Mouse (Mus musculus): ENCODE results near the gene Pkp1.

Pkp1 gene

GRCm38 (mm10) chr1:135857137-135857775 lies 61.8 kb downstream of the Pkp1 start:
- no peak for DNase-seq (ENCODE audit: low spot score in 2 of 2)

DNA sequence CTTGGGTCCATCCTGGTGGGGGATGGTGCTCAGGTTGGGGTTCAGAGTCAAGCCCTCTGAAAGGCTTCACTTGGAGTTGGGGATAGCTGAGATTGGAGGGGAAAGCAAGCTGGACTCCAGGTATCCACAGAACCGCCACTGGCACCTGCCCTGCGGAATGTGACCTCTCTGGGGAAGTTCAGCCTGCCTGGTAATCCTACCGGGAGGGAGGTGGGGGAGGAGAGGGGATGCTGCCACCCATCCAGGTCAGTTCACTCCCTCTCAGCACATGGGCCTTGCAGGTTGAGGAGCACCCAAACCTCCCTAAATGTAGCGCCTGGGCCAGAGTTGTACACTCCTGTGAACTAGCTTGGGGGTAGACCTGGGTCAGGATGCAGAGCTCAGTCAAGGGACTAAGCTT lies 62.9 kb downstream of the Pkp1 start:
- no peak for DNase-seq (ENCODE audit: low spot score in 2 of 2)

DNA sequence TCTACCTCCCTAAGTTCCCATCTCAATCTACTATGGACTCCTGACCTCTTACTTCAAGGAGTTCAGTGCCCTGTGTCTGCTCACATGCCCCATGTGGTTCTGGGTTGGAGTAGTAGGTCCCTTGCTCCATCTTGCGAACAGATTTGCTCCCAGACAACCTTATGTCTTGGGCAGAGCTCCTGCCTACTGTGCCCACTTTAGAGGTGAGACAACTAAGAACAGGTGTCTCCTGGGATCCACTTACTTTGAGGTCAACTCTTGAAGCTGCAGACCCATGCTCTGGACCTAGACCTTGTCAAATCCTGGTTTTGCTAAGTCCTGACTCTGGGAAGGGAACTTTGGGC lies 63.7 kb downstream of the Pkp1 start:
- no peak for DNase-seq (ENCODE audit: low spot score in 2 of 2)

GRCm38 (mm10) chr1:135854591-135855343 lies 64.2 kb downstream of the Pkp1 start:
- no peak for DNase-seq (ENCODE audit: low spot score in 2 of 2)

GRCm38 (mm10) chr1:135853200-135853599 lies 65.8 kb downstream of the Pkp1 start:
- DNase-seq (ENCODE audit: low spot score in 2 of 2): no peak

DNA sequence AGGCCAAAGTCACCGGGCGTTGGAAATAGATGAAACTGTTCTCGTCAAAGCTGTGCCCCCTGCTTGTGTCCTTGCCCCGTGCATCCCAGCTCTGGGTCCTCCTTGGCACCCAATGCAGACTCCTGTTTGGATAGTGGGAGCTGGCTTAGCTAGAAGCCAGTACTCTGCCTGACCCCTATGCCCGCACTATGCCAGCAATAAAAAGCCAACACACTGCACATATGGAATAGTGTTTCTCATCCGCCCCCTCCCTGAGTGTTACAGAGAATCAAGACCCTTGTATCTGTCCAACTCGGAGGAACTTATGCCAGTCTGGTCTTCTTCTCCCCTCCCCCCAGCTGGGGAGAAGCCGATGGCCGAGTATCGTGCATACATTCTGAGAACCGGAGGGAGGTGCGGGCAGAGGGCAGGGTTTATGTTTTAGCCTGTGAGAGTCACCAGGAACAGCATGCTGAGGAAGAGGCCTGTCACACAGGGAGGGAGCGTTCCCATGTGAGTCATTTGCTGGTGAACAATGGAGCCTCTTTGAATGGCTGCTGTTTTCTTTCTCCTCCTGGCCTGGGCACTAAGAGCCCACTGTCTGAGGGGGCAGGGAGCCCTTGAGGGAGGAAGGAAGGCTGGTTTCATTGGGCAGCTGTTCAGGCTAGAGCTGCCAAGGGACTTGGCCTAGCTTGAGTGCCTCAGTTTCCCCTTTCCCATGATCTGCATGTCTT lies 66.8 kb downstream of the Pkp1 start:
- no peak for DNase-seq (ENCODE audit: low spot score in 2 of 2)

GRCm38 (mm10) chr1:135850722-135851512 lies 68.1 kb downstream of the Pkp1 start:
- no peak for DNase-seq (ENCODE audit: low spot score in 2 of 2)

- no peak for DNase-seq (ENCODE audit: low spot score in 2 of 2)
Measured at GRCm38 (mm10) chr1:135847611-135848351, 71.2 kb downstream of the Pkp1 start.

GRCm38 (mm10) chr1:135847139-135847562 lies 71.9 kb downstream of the Pkp1 start:
- DNase-seq (ENCODE audit: low spot score in 2 of 2): peak in 1 of 2 experiments; percentile 19

- DNase-seq (ENCODE audit: low spot score in 2 of 2): no peak
Measured at GRCm38 (mm10) chr1:135846632-135847031, 72.4 kb downstream of the Pkp1 start.

GRCm38 (mm10) chr1:135844481-135844880 lies 74.5 kb downstream of the Pkp1 start:
- DNase-seq (ENCODE audit: low spot score in 2 of 2): no peak

- no peak for DNase-seq (ENCODE audit: low spot score in 2 of 2)
Measured at GRCm38 (mm10) chr1:135843519-135844262, 75.3 kb downstream of the Pkp1 start.

DNA sequence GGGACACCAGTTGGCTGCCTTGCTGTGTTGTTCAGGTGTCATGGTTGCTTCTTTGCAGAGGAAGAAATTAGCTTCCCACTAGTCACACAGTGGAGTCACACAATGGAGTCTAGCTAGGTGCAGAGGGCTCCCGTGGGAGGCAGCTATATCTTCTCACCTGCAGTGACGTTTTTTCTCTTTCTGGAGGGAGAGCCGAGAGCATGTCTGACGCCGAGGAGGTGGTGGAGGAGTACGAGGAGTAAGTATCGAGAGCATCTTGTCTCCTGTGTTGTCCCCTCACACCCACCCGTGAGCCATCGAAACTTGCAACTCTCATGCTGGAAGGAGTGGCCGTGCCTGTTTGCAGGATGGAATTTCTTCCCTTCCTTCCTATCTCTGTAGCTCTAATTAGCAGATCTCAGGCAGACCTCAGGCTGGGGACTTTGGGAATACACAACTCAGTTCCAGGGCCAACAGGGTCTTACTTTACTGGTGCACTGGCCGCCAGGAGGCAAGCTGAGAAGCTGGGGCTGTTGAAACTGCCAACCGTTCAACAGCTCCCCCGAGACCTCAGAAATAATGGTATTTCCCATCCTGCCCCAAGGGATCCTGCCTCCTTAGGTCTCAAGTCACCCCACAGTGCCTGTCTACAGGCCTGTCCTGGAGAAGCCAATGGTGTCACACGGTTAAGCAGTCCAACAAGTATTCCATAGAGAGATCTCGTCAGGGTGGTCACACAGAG lies 78.2 kb downstream of the Pkp1 start:
- DNase-seq (ENCODE audit: low spot score in 2 of 2): no peak

GRCm38 (mm10) chr1:135839065-135839464 lies 79.9 kb downstream of the Pkp1 start:
- DNase-seq (ENCODE audit: low spot score in 2 of 2): no peak

DNA sequence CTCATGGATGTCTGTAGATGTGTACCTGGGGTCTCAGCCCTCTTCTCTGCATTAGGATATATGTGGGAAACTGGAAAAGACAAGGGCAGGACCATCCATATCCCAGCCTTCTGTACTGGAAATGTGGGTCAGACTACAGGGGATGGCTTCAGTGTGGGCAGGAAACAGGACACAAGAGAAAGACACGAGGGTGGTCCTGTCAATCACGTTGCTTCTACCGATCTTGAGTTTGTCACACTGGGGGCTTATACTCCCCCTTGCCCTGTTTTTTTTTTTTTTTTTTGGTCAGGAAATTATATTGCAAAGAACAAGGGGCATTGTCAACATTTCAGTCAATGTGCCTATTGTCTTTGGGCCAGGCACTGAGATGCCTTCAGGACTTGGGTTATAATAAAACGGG lies 80.4 kb downstream of the Pkp1 start:
- DNase-seq (ENCODE audit: low spot score in 2 of 2): no peak

DNA sequence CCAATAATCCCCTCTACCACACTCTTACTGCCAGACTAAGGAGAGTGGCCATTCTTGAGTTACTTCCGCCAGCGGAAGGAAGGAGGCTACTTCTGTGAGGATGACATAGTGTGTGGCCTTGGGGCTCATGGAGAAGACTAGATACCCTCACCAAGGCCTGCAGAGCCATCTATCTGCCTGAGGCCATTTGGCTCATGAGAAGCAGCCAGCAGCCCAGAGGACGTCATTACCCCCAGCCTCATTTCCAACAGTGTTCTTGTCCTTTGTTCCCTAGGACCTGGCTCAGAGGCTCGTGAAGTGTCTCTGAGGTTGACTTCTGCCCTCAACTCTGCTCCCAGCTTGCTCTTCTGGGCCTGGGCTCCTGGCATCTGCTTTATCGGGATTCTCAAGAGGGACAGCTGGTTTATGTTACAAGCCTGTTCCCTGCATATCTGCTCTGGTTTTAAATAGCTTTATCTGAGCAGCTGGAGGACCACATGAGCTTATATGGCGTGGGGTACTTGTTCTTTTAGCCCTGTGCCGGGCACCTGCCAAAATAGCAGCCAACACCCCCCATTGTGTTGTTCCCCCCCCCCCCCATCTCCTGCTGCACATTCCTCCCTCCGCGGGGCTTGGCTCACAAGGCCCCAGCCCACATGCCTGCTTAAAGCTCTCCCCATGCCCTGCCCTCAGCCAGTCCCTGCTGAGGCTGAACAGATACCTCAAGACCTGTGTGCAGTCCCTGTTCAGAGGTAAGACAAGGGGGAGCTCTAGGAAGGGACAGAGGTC lies 83.1 kb downstream of the Pkp1 start, which contains the start of gene Tnnt2:
TSS of gene Tnnt2 (plus strand) at position 639 of the 768 bp plus-strand sequence.
- no peak for DNase-seq (ENCODE audit: low spot score in 2 of 2)

- no peak for DNase-seq (ENCODE audit: low spot score in 2 of 2)
Measured at GRCm38 (mm10) chr1:135834983-135835382, 84.0 kb downstream of the Pkp1 start.

GRCm38 (mm10) chr1:135834206-135834859 lies 84.7 kb downstream of the Pkp1 start:
- DNase-seq (ENCODE audit: low spot score in 2 of 2): no peak

DNA sequence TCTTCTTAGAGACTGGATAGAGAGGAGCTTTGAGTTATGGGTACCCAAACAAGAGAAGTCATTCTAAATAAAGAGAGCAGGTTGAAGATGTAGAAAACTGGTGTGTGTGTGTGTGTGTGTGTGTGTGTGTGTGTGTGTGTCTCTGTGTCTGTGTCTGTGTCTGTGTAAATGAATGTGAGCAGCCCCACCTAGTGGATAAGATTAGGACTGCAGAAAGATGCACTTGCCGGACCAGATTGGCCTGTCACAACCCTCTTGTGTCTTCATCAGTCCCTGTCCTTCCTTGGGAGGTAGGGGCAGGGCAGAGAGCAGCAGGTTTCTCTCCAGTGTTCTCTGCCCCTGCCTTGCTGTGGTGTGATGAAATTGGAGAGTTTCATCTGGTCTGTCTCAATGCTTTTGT lies 90.1 kb downstream of the Pkp1 start:
- DNase-seq (ENCODE audit: low spot score in 2 of 2): no peak

Data from spleen, postnatal 14 days (tissue).